Mouse (Mus musculus) lung, adult 2 months (tissue): ENCODE measurements around the gene Otop2. TPM values are rescaled to one million over a fixed set of nuclear protein-coding genes. Genes with fewer than 3 reads are reported as not detected.

ENCODE experiments used
- DNase-seq: peaks from one replicate; pipeline ENCODE4 v3.0.0; 2022
- H3K4me1 ChIP-seq: fragments of 200-500 bp; 2 replicates; pipeline ENCODE4 v1.6.1; 2011; ENCODE audit warnings: low read length; ENCODE audit not compliant: control insufficient read depth, insufficient read depth
- H3K4me3 ChIP-seq: fragments of 200-500 bp; replicated peaks from 2 replicates; pipeline ENCODE3; 2011; ENCODE audit warnings: low read depth, mild to moderate bottlenecking, control low read depth, low read length; ENCODE audit errors: extremely low read depth
- CTCF ChIP-seq: fragments of 200-500 bp; IDR thresholded peaks from 2 replicates; pipeline ENCODE4 v1.5.1; 2011; ENCODE audit warnings: mild to moderate bottlenecking, low read length, control low read depth; ENCODE audit not compliant: insufficient read depth
- POLR2A ChIP-seq: fragments of 200-500 bp; IDR thresholded peaks from 2 replicates; pipeline ENCODE4 v1.6.1; 2011; ENCODE audit warnings: low read depth, mild to moderate bottlenecking, control low read depth, low read length, borderline replicate concordance; ENCODE audit errors: extremely low read depth
- WGBS: fragments of 180-500 bp; shearing (Covaris S2); methylation state at CpG from one replicate; pipeline ENCODE4 v1.1.7; 2018; 5-methylcytosine and 5-hydroxymethylcytosine counted together
- polyA plus RNA-seq: library from polyadenylated mRNA; depleted of rRNA; stranded (reverse); fragments of >200 nt; gene quantifications from 2 replicates; pipeline ENCODE4 v1.2.3, GENCODE M21; 2012

Otop2 gene
- polyA plus RNA-seq, 1 experiment = 8.3 TPM

DNA sequence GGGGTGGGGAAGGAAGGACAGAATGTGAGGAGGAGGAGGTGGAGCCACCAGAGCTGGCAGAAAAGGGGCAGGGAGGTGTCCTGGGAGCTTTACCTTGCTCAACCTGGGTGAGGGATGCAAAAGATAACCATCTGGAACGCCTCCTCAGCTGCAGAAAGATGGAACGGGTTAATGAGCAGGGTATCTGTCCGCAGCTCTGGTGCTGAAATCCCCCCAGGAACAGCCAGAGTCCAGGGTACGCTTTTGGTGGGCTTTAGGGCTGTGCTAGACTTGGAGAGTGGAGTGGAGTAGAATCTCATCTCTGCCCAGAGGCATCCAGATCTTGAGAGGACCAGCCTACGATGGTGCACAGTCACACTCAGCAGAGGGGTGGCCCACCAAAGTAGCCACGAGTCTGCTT is 29.2 kb downstream of the Otop2 start:
- TF ChIP-seq CTCF (no peak), POLR2A (no peak)
- 17% methylated on average over 6 of the region's 6 CpGs for WGBS
- no peak for DNase-seq
- no peaks in the 10 kb centered on the region for H3K4me1 ChIP-seq
- H3K4me3 ChIP-seq = no peak overlapping the region

DNA sequence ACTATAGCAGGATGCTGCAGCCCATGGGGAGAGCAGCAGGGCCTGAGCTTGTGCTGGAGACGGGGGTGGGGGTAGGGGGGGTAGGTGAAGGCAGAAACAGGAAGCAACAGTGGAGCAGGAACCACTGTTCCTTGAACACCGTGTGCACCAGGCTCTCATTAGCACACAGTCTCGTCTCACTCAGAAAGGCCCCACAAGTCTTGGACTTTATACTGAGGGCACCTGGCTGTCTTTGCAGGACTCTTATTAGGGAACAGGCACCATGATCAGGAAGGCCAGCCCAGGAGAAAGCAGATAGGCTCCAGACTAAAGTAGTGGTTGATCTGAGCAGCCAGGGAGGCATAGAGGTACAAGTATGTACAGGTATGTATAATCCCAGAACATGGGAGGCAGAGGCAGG is 30.4 kb downstream of the Otop2 start:
- no peak for DNase-seq
- H3K4me1 ChIP-seq = no peaks in the 10 kb centered on the region
- H3K4me3 ChIP-seq = no peak overlapping the region
- no peak for TF ChIP-seq POLR2A
- no peak for TF ChIP-seq CTCF
- WGBS = 35% methylated on average over 3 of the region's 3 CpGs

DNA sequence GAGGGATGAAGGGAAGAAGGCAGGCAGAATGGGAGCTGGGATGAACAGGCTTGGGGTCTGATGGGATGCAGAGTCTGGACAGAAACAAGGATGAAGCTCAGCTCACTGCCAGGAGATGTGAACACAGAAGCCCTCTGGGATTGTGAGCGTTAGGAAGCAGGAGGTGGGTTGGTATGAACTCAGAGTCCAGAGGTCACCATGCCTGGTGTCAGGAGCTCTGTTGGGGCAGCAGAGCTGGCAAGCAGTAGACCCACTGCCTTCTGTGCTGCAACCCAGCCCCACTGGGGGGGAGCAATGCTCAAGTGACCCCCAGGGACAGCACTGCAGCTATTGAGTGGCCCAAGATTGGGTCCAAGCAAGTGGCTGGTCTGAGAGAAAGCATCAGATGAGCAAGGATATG is 30.9 kb downstream of the Otop2 start:
- no peak for TF ChIP-seq CTCF
- TF ChIP-seq POLR2A = no peak
- H3K4me3 ChIP-seq = no peak overlapping the region
- no peaks in the 10 kb centered on the region for H3K4me1 ChIP-seq
- 71% methylated on average over 1 of the region's 1 CpGs for WGBS
- no peak for DNase-seq

DNA sequence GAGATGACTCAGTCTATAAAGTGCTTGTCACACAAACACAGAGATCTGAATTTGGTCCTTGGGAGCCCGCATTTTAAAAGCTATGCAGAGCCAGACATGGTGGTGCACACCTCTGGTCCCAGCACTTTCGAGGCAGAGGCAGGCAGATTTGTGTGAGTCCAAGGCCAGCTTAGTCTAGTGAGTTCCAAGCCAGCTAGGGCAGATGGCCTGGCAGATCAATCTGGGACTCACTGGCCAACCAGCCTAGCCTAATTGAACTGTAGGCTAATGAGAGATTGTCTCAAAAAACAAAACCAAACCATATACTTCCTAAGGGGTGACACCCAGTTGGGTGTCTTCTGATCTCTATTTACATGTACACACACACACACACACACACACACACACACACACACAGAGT is 34.3 kb downstream of the Otop2 start:
- no peak for TF ChIP-seq POLR2A
- TF ChIP-seq CTCF = no peak
- DNase-seq = no peak
- Histone ChIP-seq H3K4me3 (no peak overlapping the region), H3K4me1 (no peaks in the 10 kb centered on the region)
- 44% methylated on average over 2 of the region's 2 CpGs for WGBS

DNA sequence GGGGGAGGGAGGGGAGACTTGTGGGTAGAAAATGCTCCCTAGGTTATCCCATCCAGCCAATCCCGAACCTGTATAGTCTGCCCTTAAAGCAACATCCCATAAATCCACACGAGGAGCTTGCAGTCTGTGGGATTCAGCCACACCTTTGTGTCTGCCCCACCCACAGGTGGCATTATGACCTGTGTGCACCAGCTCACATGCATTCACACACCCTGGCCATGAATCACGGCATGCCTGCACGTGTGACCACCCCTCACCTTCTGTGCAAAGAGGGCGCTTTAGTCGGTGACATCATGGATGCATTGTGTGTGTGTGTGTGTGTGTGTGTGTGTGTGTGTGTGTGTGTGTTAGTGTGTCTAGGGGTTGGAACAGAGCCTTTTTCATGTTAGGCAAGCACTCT is 34.9 kb downstream of the Otop2 start:
- Histone ChIP-seq H3K4me1 (no peaks in the 10 kb centered on the region), H3K4me3 (no peak overlapping the region)
- no peak for DNase-seq
- WGBS = 59% methylated on average over 6 of the region's 6 CpGs
- no peak for TF ChIP-seq CTCF

DNA sequence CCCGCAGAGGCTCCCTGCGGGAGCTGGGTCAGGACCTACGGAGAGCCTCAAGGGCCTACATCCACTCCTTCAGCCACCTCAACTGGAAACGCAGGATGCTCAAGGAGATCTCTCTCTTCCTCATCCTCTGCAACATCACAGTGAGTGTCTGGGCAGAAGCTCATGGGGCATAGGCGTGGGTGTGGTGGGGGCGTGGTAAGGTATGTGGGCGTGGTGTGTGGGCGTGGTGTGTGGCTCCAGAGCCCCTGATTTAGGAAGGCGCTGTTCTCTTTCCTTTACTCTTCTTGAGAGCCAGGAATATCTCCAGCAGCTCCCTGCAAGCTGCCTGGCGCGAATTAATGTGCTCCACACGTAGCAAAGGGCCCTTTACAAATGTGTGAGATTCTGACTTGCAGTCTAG is 38.0 kb downstream of the Otop2 start:
- TF ChIP-seq CTCF = no peak
- no peak for TF ChIP-seq POLR2A
- 18% methylated on average over 12 of the region's 12 CpGs for whole genome bisulfite sequencing
- H3K4me3 ChIP-seq = no peak overlapping the region
- no peak for DNase-seq
- H3K4me1 ChIP-seq = no peaks in the 10 kb centered on the region

DNA sequence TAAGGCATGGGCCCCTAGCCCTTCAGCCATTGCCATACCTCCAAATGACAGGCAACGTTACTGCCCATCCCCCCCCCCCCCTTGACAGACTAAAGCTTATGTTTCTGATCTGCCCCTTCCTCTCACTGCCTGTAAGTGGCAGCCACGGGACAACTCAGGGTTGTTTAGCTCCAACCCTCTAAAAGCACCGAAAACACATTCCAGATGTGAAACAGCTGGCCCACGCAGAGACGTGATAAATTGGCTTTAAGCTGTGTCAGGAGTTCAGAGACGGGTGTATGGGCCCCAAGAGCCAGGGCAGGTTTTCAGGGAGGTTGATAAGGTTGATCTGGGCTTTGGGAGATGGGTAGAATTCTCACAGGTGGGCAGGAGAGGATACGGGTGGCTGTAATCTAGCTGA is 38.6 kb downstream of the Otop2 start:
- H3K4me1 ChIP-seq = no peaks in the 10 kb centered on the region
- H3K4me3 ChIP-seq = no peak overlapping the region
- DNase-seq = no peak
- 32% methylated on average over 7 of the region's 7 CpGs for WGBS
- TF ChIP-seq CTCF (no peak), POLR2A (no peak)

DNA sequence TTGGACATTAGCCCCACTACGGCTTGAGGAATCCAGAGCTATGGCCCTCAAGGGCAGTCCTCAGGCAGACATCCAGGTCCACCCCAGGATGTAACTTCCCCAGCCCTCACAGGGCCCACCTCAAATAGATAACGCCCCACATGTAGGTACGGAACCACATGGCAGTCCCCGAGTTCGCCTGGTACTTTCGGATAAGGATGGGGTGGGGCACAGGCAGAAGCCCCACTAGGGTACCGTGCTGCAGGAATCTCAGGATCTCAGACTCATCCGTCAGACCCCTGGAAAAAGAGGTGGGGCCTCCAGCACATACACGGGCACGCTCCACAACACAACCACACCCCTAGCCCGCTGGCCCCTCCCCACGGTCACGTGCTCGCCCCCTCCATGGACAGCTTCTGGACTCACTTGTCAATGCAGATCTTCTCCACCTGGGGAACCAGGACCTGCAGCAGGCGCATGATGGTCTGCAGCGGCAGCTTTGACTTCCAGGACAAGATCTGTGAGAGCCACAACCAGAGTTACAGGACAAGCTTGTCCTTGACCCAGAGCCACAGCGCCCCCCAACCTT is 41.8 kb downstream of the Otop2 start:
- DNase-seq = no peak
- Histone ChIP-seq H3K4me3 (no peak overlapping the region), H3K4me1 (no peaks in the 10 kb centered on the region)
- WGBS = 65% methylated on average over 17 of the region's 17 CpGs
- TF ChIP-seq POLR2A (no peak), CTCF (no peak)

DNA sequence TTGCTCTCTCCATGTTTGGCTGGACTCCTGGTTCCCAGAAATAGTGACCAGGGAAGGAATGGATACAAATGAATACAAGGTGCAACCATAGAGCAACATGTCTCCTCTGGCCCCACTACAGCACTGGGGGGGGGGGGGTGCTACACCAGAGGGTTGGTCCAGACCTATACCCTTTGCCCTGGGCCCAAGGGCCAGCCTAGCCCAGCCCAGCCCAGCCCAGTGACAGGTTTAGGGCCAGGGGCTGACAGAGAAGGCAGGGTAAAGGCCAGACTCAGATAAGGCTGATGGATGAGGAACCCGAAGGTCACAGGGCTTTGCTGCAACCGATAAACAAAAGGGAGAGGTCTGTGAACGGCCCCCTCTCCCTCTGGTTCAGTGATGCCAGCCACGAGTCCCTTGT is 43.0 kb downstream of the Otop2 start:
- DNase-seq = no peak
- TF ChIP-seq POLR2A (no peak), CTCF (no peak)
- 57% methylated on average over 4 of the region's 4 CpGs for WGBS
- H3K4me1 ChIP-seq = no peaks in the 10 kb centered on the region
- no peak overlapping the region for H3K4me3 ChIP-seq

DNA sequence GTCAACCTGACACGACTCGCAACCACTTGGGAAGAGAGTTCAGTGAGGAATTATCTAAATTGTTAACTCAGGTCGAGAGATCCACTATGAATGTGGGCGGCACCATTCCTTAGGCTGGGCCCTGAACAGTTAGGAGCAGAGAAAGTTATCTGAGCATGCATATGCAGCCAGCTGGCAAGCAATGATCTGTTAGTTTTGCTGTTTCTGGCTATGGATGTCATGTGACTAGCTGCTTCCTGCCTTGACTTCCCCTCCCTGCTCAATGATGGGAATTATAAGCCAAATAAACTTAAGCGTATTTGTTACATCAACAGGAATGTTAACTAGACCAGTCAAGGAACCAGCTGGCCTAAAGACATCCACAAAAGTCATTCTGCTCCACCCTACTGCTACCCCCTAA is 46.4 kb downstream of the Otop2 start:
- WGBS = 79% methylated on average over 5 of the region's 5 CpGs
- no peak for TF ChIP-seq POLR2A
- TF ChIP-seq CTCF = no peak
- DNase-seq = no peak
- Histone ChIP-seq H3K4me1 (no peaks in the 10 kb centered on the region; the same call in 1 of the 2 replicates), H3K4me3 (no peak overlapping the region)
